In the genomic region with DNA sequence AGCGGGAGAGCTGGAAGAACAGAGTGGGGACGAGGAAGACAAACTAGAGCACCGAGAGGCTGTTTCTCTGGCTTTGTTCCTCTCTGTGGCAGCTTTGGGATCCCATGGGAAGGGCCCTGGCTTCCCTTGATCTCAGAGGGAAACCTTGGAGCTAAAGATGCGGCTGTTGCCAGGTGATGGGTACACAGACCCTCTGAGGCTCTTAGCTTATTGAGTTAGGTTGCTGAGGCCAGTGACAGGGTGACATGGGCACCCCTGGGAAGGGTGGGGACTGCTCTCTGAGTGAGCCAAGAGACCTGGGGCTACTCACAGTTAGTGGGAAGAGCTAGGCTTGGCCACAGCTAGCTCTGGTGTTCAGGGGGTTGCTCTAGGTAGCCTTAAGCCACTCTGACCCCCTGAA, we compare ENCODE assay signal across 39 mouse cellular contexts. TPM values are rescaled to one million over a fixed set of nuclear protein-coding genes. Genes with fewer than 3 reads are reported as not detected.
"Had no signal": no experiment of that assay in that cellular context is flagged by ENCODE, and none has a peak within 500 bp of the region (broad histone marks: within the 10 kb centered on the region; RNA-seq: fewer than 3 reads in every experiment).

No protein-coding gene starts in this region.

- H3K4me3 ChIP-seq: heart, adult 2 months; heart, embryonic 13.5 days; heart, embryonic 15.5 days; hindbrain, embryonic 13.5 days; hindbrain, embryonic 15.5 days; kidney, embryonic 15.5 days; limb, embryonic 13.5 days; limb, embryonic 15.5 days; liver, embryonic 13.5 days had no signal

- H3K27ac ChIP-seq: heart, adult 2 months; heart, embryonic 13.5 days; heart, embryonic 15.5 days; hindbrain, embryonic 13.5 days; hindbrain, embryonic 15.5 days; hindbrain, postnatal 0 days; kidney, embryonic 15.5 days; kidney, postnatal 0 days; limb, embryonic 13.5 days; limb, embryonic 15.5 days; liver, embryonic 13.5 days had no signal

- H3K27me3 ChIP-seq: hindbrain, embryonic 15.5 days; limb, embryonic 13.5 days; limb, embryonic 15.5 days; liver, embryonic 13.5 days had no signal

- H3K4me2 ChIP-seq: heart, embryonic 11.5 days; heart, embryonic 13.5 days; heart, embryonic 15.5 days; hindbrain, embryonic 13.5 days; hindbrain, embryonic 15.5 days; kidney, embryonic 15.5 days; limb, embryonic 13.5 days; limb, embryonic 15.5 days; liver, embryonic 11.5 days; liver, embryonic 13.5 days had no signal

- DNase-seq: gastrocnemius, postnatal 14 days; gastrocnemius, postnatal 36 days; heart, adult 11 months; heart, adult 2 months; heart, postnatal 14 days; heart, postnatal 36 days; kidney, adult 11 months; kidney, adult 2 months; kidney, adult 9 months; kidney, postnatal 14 days; kidney, postnatal 36 days; layer of hippocampus, adult 9-11 months; layer of hippocampus, postnatal 36 days; left cerebral cortex, postnatal 4 days; liver, embryonic 13.5 days had no signal

- H3K4me1 ChIP-seq: heart, embryonic 13.5 days; heart, embryonic 15.5 days; hindbrain, embryonic 13.5 days; hindbrain, embryonic 15.5 days; liver, embryonic 13.5 days had no signal

- H3K36me3 ChIP-seq: heart, embryonic 13.5 days; heart, embryonic 15.5 days; hindbrain, embryonic 13.5 days; hindbrain, embryonic 15.5 days; kidney, embryonic 15.5 days; limb, embryonic 13.5 days; limb, embryonic 15.5 days; liver, embryonic 13.5 days had no signal

- ATAC-seq: hindbrain, postnatal 0 days; intestine, embryonic 16.5 days had no signal

- H3K9ac ChIP-seq: heart, embryonic 13.5 days; heart, embryonic 15.5 days; hindbrain, embryonic 13.5 days; hindbrain, embryonic 15.5 days; kidney, embryonic 15.5 days; limb, embryonic 13.5 days; limb, embryonic 15.5 days; liver, embryonic 13.5 days had no signal

- H3K9me3 ChIP-seq: heart, embryonic 13.5 days; heart, embryonic 15.5 days; hindbrain, embryonic 13.5 days; hindbrain, embryonic 15.5 days; kidney, embryonic 15.5 days; limb, embryonic 13.5 days; limb, embryonic 15.5 days; liver, embryonic 13.5 days had no signal

RNA-seq across cellular contexts. Expression of gene Tmprss4, which starts 8.4 kb away (rescaled TPM):
- total RNA-seq: gastrocnemius, adult 18-20 months; gastrocnemius, adult 8-10 months; gastrocnemius, postnatal 14 days; gastrocnemius, postnatal 36 days; heart, adult 2 months; heart, postnatal 36 days; hematopoietic stem cell, adult 5-6 weeks; layer of hippocampus, adult 18-20 months; layer of hippocampus, adult 8-10 months; layer of hippocampus, postnatal 14 days; layer of hippocampus, postnatal 36 days; left cerebral cortex, postnatal 10 days; left cerebral cortex, postnatal 4 days had no signal
- polyA plus RNA-seq: heart, postnatal 0 days; hindbrain, embryonic 11.5 days; hindbrain, embryonic 13.5 days; hindbrain, postnatal 0 days; liver, embryonic 11.5 days had no signal

RNA-seq across cellular contexts. Expression of gene BC049352, which starts 13.7 kb away (rescaled TPM):
- total RNA-seq: heart, adult 2 months; heart, postnatal 14 days; heart, postnatal 36 days; hindbrain, postnatal 0 days; left cerebral cortex, postnatal 4 days had no signal
- polyA plus RNA-seq: heart, embryonic 11.5 days; heart, embryonic 13.5 days; heart, embryonic 15.5 days; heart, postnatal 0 days; hindbrain, embryonic 11.5 days; hindbrain, embryonic 15.5 days; intestine, embryonic 14.5 days; kidney, embryonic 15.5 days; large intestine, adult 2 months; limb, embryonic 11.5 days; limb, embryonic 13.5 days had no signal

RNA-seq across cellular contexts. Expression of gene Scn4b, which starts 57.3 kb away (rescaled TPM):
- total RNA-seq: hematopoietic stem cell, adult 5-6 weeks had no signal
- polyA plus RNA-seq: intestine, embryonic 14.5 days had no signal
